Mouse (Mus musculus) macrophage (primary cell): ENCODE data around the gene Kiss1r. TPM values are rescaled to one million over a fixed set of nuclear protein-coding genes. Genes with fewer than 3 reads are reported as not detected.
"Not testable (repeated sequence)": the region's sequence is repeated elsewhere in the genome, so short reads cannot be mapped to it uniquely, and the experiment has no call there.

Experiments
- H3K27ac ChIP-seq: fragments of 350-480 bp; formaldehyde crosslinking; 2 replicates; pipeline ENCODE4 v1.9.0; 2021
- H3K36me3 ChIP-seq: fragments of 350-480 bp; formaldehyde crosslinking; 2 replicates; pipeline ENCODE4 v1.9.0; 2021; ENCODE audit errors: inconsistent target
- H3K4me3 ChIP-seq: fragments of 350-480 bp; formaldehyde crosslinking; 2 replicates; pipeline ENCODE4 v1.9.0; 2021; ENCODE audit errors: inconsistent target
- H3K79me2 ChIP-seq: fragments of 350-480 bp; formaldehyde crosslinking; 2 replicates; pipeline ENCODE4 v1.9.0; 2021; ENCODE audit errors: inconsistent target
- WGBS: methylation state at CpG from one replicate; pipeline ENCODE4 v1.1.7; 2026; ENCODE audit warnings: inconsistent platforms; ENCODE audit not compliant: missing documents; 5-methylcytosine and 5-hydroxymethylcytosine counted together
- polyA plus RNA-seq: library from polyadenylated mRNA; stranded (reverse); fragments of 250-400 nt; gene quantifications from 3 replicates; pipeline ENCODE4 v1.2.4, GENCODE M21; 2018; ENCODE audit warnings: inconsistent platforms

The Kiss1r gene
- polyA plus RNA-seq, 1 experiment from 2014 or later = 0.27 TPM

DNA sequence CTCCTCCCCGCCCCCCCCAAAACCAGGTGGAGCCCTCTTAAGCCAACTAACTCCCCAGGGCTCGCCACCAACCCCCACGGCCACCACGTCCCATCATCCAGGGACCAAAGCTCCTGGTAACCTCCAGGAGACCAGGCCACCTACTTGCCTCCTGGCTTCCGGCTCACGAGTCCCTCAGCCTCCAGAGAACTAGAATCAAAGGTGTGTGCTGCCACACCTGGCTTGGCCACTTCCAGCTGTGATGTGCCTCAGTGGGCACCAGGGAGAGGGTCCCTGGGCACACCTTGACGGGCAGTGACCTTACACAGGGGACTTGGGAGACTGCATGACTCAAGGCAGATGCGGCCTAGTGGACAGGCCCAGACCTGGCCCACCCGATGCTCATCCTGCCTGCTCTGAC lies 38.9 kb downstream of the Kiss1r start:
- 85% methylated on average over 9 of the region's 9 CpGs for WGBS
- Histone ChIP-seq H3K79me2 (no peaks in the 10 kb centered on the region), H3K4me3 (no peak overlapping the region), H3K27ac (no peak overlapping the region), H3K36me3 (peaks cover 9% of the 10 kb centered on the region; the same call in 1 of the 2 replicates)

DNA sequence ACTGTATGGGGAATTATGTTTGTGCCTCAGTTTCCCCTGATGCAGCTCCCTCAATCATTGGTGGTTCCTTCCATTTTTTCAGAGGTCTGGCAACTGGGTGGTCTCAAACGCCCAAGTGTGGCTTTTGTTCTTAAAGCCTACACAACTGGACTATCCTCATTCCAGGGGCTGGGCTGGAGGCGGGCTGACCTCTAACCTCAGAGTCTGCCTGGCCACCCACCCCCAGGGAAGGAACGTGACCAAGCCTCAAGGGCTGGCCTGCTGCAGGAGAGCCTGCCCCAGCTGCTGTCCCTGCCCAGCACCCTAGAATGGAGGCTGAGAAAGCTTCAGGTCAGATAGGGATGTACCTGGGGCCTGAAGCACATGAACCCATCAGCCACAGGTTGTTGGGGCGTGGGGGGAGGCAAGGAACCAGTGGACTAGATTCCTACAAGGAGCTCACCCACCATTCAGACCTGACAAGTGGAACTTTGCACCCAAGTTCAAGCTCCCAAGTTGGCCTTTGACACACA lies 39.9 kb downstream of the Kiss1r start:
- WGBS = 96% methylated on average over 4 of the region's 4 CpGs
- H3K4me3 ChIP-seq = no peak overlapping the region
- H3K36me3 ChIP-seq = no peaks in the 10 kb centered on the region; the same call in 1 of the 2 replicates
- H3K79me2 ChIP-seq = 0 out of 2 replicates have a peak, but pooled peaks cover under 1% of the 10 kb centered on the region
- H3K27ac ChIP-seq = no peak overlapping the region

DNA sequence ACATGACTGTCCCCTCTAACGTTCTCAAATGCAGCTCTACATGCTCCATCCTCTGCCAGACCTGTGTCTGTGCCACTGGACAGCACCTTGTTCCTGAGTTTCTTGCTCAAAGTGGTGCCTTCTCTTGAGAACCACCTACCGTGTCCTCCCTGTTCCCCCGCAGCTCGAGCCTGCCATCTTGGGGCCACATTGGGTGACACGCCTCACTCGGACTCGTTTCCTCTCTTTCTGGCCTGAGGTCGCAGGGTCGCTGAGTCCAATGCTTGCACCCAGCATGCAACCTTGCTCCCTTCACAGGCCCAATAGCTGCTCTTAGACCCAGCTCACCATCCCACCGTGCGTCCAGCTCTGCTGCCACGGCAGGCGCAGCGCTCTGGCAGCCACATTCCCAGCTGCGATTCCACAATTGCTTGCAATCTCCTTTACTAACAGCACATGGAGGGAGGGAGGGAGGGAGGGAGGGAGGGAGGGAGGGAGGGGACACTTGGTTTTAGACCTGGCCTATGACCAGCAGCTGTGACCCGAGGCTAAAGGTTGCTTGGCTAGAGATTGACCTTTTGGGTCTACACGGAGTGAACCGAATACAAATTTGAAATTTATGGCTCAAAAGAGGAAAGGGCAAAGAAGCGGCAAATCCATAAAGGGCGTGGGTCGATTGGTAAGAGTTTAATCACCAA lies 41.5 kb downstream of the Kiss1r start:
- Histone ChIP-seq H3K79me2 (peaks cover 17% of the 10 kb centered on the region), H3K4me3 (no peak overlapping the region), H3K36me3 (peaks cover 7% of the 10 kb centered on the region; the same call in 1 of the 2 replicates), H3K27ac (no peak overlapping the region)
- WGBS = 26% methylated on average over 15 of the region's 21 CpGs

DNA sequence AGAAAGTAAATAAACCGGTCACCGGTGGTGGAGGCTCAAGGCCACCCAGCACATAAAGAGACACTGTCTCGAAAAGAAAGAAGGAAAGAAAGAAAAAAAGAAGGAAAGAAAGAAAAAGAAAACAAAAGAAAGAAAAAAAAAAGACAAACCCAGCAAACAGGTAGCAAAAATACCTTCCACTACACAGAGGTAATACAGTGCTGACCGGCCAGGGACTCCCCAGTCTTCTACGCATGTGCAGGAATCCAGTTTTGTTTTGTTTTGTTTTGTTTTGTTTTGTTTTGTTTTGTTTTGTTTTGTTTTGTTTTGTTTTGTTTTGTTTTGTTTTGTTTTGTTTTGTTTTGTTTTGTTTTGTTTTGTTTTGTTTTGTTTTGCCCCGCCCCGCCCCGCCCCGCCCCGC lies 42.6 kb downstream of the Kiss1r start:
- Histone ChIP-seq H3K79me2 (peaks cover 17% of the 10 kb centered on the region), H3K36me3 (peaks cover 14% of the 10 kb centered on the region; the same call in 1 of the 2 replicates)
- H3K27ac ChIP-seq, H3K4me3 ChIP-seq: not testable (repeated sequence)
- WGBS = 53% methylated on average over 5 of the region's 10 CpGs

DNA sequence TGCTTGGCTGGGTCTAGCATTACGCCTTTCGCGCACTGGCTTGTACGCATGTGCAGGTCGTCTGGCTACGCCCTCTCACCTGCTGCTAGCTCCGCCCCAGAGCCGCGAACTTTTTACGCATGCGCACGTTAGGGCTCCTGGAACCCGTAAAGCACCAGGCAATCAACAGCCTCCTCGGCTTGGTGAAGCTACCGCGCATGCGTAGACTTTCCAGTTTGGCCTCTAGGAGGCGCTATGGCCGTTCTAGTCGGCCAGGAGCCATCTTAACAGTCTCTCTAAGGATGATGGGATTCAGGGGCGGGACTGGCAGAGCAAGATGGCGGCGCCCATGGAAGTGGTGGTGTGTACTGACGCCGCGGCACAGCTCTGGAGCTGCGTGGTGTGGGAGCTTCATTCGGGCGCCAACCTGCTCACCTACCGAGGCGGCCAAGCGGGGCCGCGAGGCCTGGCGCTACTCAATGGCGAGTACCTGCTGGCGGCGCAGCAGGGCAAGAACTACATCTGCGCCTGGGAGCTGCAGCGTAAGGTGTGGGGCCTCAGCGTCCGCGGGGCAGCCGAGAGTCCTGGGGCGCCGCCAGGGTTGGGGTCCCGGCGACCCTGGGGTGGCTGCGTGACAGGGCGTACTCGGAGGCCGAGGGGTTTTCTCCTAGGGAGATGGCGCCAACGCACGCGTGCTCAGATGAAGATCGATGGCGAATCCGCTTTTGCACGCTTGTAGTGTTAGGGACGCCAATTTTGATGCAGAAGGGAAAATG lies 43.3 kb downstream of the Kiss1r start, which contains the start of gene Wdr18:
Gene Wdr18 (plus strand): TSS at position 306 of the 755 bp plus-strand sequence.
- under 1% methylated on average over 61 of the region's 61 CpGs for WGBS
- Histone ChIP-seq H3K27ac (peak within 1 kb of the TSS; percentile 87), H3K4me3 (peak within 1 kb of the TSS; percentile 67), H3K36me3 (peaks cover 20% of the 10 kb centered on the region; the same call in 1 of the 2 replicates), H3K79me2 (peaks cover 17% of the 10 kb centered on the region)

DNA sequence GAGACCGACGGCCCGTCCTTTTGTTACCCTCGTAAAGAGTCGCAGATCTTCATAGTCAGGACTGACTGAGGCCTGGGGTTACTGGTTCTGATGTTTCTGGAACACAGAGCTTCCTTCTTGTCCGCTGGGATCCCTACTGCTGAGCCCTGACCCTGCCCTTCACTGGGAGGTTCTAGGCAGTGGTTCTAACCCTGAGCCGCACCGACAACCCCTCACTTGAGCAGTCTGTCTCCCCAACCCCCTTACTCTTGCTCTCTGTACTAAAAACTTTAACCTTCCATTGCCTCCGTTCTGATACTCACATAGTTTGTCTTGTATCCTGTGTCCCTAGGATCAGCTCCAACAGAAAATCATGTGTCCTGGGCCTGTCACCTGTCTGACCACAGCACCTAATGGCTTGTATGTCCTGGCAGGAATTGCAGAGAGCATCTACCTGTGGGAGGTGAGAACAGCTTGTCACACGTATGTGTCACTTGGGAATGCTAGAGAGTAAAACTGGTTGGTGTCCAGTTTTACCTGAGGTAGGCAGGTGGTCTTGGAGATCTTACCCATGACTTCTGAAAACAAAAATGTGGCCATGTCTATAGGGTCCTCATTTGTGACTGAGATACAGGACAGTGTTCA lies 44.0 kb downstream of the Kiss1r start:
- Histone ChIP-seq H3K36me3 (peaks cover 28% of the 10 kb centered on the region; the same call in 1 of the 2 replicates), H3K79me2 (peaks cover 17% of the 10 kb centered on the region), H3K4me3 (peak overlapping the region; percentile 67), H3K27ac (peak overlapping the region; percentile 87)
- 22% methylated on average over 10 of the region's 10 CpGs for WGBS

DNA sequence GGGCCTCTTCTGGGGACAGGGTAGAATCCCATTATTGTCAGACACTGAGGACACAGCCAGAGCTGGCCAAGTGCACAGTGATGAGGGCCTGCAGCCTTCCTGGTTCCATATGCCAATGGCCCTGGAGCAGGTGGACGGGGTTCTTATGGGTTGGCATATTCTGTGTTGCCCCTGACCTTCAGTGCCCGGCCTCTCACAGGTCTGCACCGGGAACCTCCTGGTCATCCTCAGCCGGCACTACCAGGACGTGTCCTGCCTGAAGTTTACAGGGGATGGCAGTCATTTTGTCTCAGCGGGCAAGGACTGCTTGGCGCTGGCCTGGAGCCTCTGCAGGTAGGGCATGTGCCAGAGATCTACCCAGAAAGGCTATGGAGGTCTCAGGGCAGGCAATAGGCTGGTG lies 48.0 kb downstream of the Kiss1r start:
- WGBS = 100% methylated on average over 4 of the region's 7 CpGs
- no peak overlapping the region for H3K27ac ChIP-seq
- H3K36me3 ChIP-seq = peaks cover 55% of the 10 kb centered on the region
- H3K4me3 ChIP-seq = no peak overlapping the region
- H3K79me2 ChIP-seq = peaks cover 17% of the 10 kb centered on the region

DNA sequence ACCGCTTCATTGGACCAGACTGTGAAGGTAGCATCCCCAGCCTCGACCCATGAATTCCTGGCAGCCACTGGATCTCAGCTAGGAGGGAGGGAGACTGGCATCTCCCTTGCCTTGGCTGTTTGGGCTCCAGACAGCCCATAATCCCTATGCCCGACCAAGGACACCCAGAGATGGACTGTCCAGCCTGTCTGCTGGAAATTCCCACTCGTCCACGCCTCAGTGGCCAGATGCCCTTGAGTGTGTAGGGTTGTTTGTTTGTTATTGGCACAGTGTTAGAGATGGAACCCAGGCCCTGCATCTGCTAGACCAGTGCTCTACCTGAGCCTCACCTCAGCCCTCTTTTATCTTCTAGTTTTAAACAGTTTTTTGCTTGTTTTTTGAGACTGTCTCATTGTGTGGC lies 48.6 kb downstream of the Kiss1r start:
- 95% methylated on average over 5 of the region's 5 CpGs for WGBS
- H3K27ac ChIP-seq = no peak overlapping the region
- H3K4me3 ChIP-seq = no peak overlapping the region
- H3K79me2 ChIP-seq = peaks cover 17% of the 10 kb centered on the region
- peaks cover 55% of the 10 kb centered on the region for H3K36me3 ChIP-seq

DNA sequence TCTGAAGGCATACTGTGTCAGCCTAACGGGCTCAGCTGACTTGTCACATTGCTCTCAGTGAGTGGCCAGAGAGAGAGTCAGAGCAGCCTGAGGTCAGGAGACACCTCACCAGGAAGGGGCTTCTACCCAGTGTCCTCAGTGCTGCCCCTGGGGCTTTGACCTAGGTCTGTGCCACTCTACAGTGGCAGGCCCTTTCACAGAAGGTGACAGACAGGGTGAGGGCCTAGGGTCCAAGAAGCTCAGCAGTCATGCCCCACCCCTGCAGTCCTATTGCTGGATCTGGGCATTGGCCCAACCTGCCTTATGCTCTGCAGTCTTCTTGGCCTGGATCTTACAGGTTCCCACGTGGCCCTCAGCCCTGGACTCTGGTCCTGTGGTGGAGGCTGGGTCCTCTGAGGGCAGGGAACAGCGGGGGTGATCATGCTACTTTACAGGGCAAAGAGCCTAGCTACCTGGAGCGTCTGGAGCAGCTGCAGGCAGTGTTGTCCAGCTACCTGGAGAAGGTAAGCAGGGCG lies 50.2 kb downstream of the Kiss1r start:
- peaks cover 55% of the 10 kb centered on the region for H3K36me3 ChIP-seq
- H3K79me2 ChIP-seq = peaks cover 14% of the 10 kb centered on the region
- H3K4me3 ChIP-seq = no peak overlapping the region
- 97% methylated on average over 5 of the region's 5 CpGs for WGBS
- no peak overlapping the region for H3K27ac ChIP-seq

DNA sequence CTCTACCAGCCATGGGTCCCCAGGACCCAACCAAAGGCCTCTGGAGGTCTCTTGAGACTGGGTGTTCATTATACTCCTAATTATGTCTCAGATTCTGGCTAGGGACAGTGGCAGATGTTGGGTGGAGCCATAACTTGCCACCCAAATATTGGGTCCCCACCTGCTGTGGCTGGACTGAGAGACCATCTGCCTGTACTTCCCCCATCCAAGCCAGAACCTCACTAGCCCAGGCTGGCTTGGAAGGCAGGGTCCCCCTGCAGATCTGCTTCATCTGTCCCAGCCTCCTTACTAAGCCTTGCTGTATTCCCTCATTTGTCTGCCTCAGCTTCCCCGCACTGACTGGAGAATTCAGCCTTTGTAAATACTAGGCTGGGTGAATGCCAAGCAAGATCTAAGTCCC lies 51.4 kb downstream of the Kiss1r start:
- Histone ChIP-seq H3K36me3 (peaks cover 48% of the 10 kb centered on the region), H3K27ac (no peak overlapping the region), H3K4me3 (no peak overlapping the region), H3K79me2 (peaks cover 1% of the 10 kb centered on the region; the same call in 1 of the 2 replicates)
- WGBS = 92% methylated on average over 1 of the region's 1 CpGs

DNA sequence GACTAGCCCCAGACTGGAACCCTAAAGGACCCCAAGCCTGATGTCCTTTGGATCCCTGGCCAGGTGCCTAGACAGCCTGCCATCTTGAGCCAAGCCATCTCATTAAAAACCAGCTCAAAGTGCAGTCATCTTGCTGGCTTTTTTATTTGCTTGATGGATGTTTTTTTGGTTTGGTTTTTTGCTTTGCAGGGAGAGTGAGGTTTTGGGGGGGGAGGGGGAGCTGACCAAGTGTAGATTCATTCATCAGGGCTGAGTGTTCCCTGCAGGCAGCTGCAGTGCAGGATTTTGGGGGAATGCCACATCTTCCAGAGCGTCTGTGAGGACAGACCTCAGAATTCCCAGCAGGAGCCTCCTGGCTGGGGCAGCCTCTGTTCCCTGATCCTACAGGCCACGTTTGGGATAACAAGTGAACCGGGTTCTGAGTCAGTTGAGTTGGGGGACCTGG lies 52.4 kb downstream of the Kiss1r start:
- H3K36me3 ChIP-seq = peaks cover 43% of the 10 kb centered on the region
- no peaks in the 10 kb centered on the region for H3K79me2 ChIP-seq
- no peak overlapping the region for H3K4me3 ChIP-seq
- H3K27ac ChIP-seq = no peak overlapping the region
- 76% methylated on average over 3 of the region's 3 CpGs for WGBS

DNA sequence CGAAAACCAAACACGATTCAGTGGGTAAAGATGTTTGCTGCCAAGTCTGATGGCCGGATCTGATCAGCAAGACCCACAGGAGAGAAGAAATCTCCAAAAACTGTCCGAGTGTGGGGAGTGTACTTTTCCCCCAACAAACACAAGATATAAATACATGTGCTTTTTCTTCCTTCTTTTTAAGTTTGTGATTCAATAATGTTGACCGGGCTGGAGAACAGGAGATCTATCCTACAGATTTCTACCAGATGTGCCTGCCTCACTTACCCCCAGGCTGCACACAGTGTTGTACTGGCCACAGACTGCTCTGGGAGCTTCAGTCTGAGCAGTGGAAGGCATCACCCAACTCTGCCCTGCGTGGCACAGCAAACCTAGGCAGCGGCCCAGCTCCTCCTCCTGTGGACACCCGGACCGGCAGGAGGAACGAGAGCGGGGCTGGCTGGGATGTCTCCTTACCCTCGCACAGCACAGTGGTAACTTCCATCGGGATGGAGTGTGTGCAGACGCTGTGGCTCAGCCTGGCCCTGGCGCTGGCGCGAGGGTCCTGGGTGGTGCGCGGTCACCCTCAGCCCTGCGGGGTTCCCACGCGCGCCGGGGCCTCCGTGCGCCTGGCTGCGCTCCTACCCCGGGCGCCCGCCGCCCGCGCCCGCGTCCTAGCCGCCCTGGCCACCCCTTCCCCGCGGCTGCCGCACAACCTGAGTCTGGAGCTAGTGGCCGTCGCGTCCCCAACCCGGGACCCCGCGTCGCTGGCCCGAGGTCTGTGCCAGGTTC lies 53.8 kb downstream of the Kiss1r start, which contains the start of gene Grin3b:
Gene Grin3b (plus strand): TSS at position 301 of the 768 bp plus-strand sequence.
- no peak within 1 kb of the TSS for H3K27ac ChIP-seq
- H3K4me3 ChIP-seq = no peak within 1 kb of the TSS
- peaks cover 29% of the 10 kb centered on the region for H3K36me3 ChIP-seq

DNA sequence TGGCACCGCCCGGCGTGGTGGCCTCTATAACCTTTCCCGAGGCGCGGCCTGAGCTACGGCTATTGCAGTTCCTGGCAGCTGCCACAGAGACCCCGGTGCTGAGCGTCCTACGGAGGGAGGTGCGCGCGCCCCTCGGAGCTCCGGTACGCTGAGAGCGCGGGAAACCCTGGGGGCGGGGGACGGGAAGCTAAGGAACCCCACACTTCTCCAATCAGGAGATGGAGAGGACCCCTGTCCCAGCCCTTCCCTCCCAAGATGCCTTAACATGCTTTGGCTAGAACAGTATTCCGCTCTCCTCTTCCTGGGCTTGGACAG lies 54.4 kb downstream of the Kiss1r start:
- H3K79me2 ChIP-seq = no peaks in the 10 kb centered on the region
- 18% methylated on average over 18 of the region's 21 CpGs for WGBS
- H3K27ac ChIP-seq = no peak overlapping the region
- peaks cover 29% of the 10 kb centered on the region for H3K36me3 ChIP-seq
- no peak overlapping the region for H3K4me3 ChIP-seq

More for the DNA sequence above, 53.8 kb downstream of the Kiss1r start, which contains the start of gene Grin3b:
- WGBS = 12% methylated on average over 45 of the region's 47 CpGs
- H3K79me2 ChIP-seq = no peaks in the 10 kb centered on the region
